Mouse (Mus musculus) monocyte, adult 2 months (primary cell): ENCODE measurements around the gene 1700001P01Rik.
"Not testable (repeated sequence)": the region's sequence is repeated elsewhere in the genome, so short reads cannot be mapped to it uniquely, and the experiment has no call there.

ENCODE experiments used
- DNase-seq, 2 experiments: peaks; one replicate each; pipeline ENCODE4 v3.0.0; 2022; ENCODE audit warnings: low spot score in 2 of 2, low read depth in 1 of 2

Gene 1700001P01Rik

GRCm38 (mm10) chr11:97753277-97753676 is 22.4 kb downstream of the 1700001P01Rik start:
- DNase-seq, result no peak

- no peak for DNase-seq
These were observed 27.2 kb downstream of the 1700001P01Rik start for GRCm38 (mm10) chr11:97748496-97748895.

GRCm38 (mm10) chr11:97747773-97748172 is 27.9 kb downstream of the 1700001P01Rik start:
- no peak for DNase-seq

- no peak for DNase-seq
These were observed 30.4 kb downstream of the 1700001P01Rik start for GRCm38 (mm10) chr11:97745331-97745721.

- peak; percentile 95 to 96 for DNase-seq
These were observed 30.9 kb downstream of the 1700001P01Rik start for GRCm38 (mm10) chr11:97744718-97745330.

- DNase-seq, result peak in 1 of 2 experiments; percentile 10
These were observed 31.5 kb downstream of the 1700001P01Rik start, which contains the start of gene Pip4k2b for GRCm38 (mm10) chr11:97744063-97744717. Gene Pip4k2b, minus strand, starts transcription at chr11:97744704.

- DNase-seq, result no peak
These were observed 32.3 kb downstream of the 1700001P01Rik start for GRCm38 (mm10) chr11:97743423-97743822.

- DNase-seq, result no peak
These were observed 33.1 kb downstream of the 1700001P01Rik start for GRCm38 (mm10) chr11:97742591-97742990.

- no peak for DNase-seq
These were observed 33.6 kb downstream of the 1700001P01Rik start for GRCm38 (mm10) chr11:97742157-97742556.

- no peak for DNase-seq
These were observed 35.5 kb downstream of the 1700001P01Rik start for GRCm38 (mm10) chr11:97740190-97740589.

- no peak for DNase-seq
These were observed 36.6 kb downstream of the 1700001P01Rik start for GRCm38 (mm10) chr11:97739155-97739554.

GRCm38 (mm10) chr11:97738703-97739102 is 37.0 kb downstream of the 1700001P01Rik start:
- no peak for DNase-seq

- no peak for DNase-seq
These were observed 38.1 kb downstream of the 1700001P01Rik start for GRCm38 (mm10) chr11:97737600-97737999.

- DNase-seq, result no peak
These were observed 39.1 kb downstream of the 1700001P01Rik start for GRCm38 (mm10) chr11:97736645-97737044.

GRCm38 (mm10) chr11:97734810-97735209 is 40.9 kb downstream of the 1700001P01Rik start:
- not testable (repeated sequence) for DNase-seq

- DNase-seq, result no peak
These were observed 42.0 kb downstream of the 1700001P01Rik start for GRCm38 (mm10) chr11:97733689-97734088.

- no peak for DNase-seq
These were observed 47.0 kb downstream of the 1700001P01Rik start for GRCm38 (mm10) chr11:97728730-97729129.

GRCm38 (mm10) chr11:97728311-97728710 is 47.4 kb downstream of the 1700001P01Rik start:
- DNase-seq, result no peak

GRCm38 (mm10) chr11:97723709-97724108 is 52.0 kb downstream of the 1700001P01Rik start:
- no peak for DNase-seq
